Mouse (Mus musculus) 416B (cell line): ENCODE data around the gene Zcchc7.
A peak's percentile ranks its signal among the peaks of the same experiment; 100 is the strongest.
"Not testable (repeated sequence)": the region's sequence is repeated elsewhere in the genome, so short reads cannot be mapped to it uniquely, and the experiment has no call there.

Experiments
- DNase-seq: peaks from one replicate; pipeline ENCODE4 v3.0.0; 2011; ENCODE audit warnings: low read depth

The Zcchc7 gene

GRCm38 (mm10) chr4:44917312-44917848, 161.7 kb downstream of the Zcchc7 start:
- no peak for DNase-seq

GRCm38 (mm10) chr4:44917907-44918306, 162.2 kb downstream of the Zcchc7 start:
- no peak for DNase-seq

- DNase-seq, result no peak
These were observed 165.2 kb downstream of the Zcchc7 start for GRCm38 (mm10) chr4:44920831-44921230.

- no peak for DNase-seq
These were observed 166.9 kb downstream of the Zcchc7 start for GRCm38 (mm10) chr4:44922466-44923128.

- no peak for DNase-seq
These were observed 167.4 kb downstream of the Zcchc7 start for GRCm38 (mm10) chr4:44923129-44923481.

- no peak for DNase-seq
These were observed 172.3 kb downstream of the Zcchc7 start for GRCm38 (mm10) chr4:44927934-44928333.

GRCm38 (mm10) chr4:44928790-44929189, 173.1 kb downstream of the Zcchc7 start:
- DNase-seq, result no peak

- DNase-seq, result no peak
These were observed 174.7 kb downstream of the Zcchc7 start for GRCm38 (mm10) chr4:44930406-44930805.

GRCm38 (mm10) chr4:44931732-44932131, 176.1 kb downstream of the Zcchc7 start:
- no peak for DNase-seq

GRCm38 (mm10) chr4:44938359-44939340, 183.0 kb downstream of the Zcchc7 start:
- no peak for DNase-seq

GRCm38 (mm10) chr4:44939576-44940249, 184.0 kb downstream of the Zcchc7 start:
- DNase-seq, result no peak

GRCm38 (mm10) chr4:44940286-44940685, 184.6 kb downstream of the Zcchc7 start:
- no peak for DNase-seq

GRCm38 (mm10) chr4:44942237-44942636, 186.6 kb downstream of the Zcchc7 start:
- DNase-seq, result peak; percentile 19

GRCm38 (mm10) chr4:44943480-44943879, 187.8 kb downstream of the Zcchc7 start:
- DNase-seq, result no peak

- DNase-seq, result no peak
These were observed 188.9 kb downstream of the Zcchc7 start for GRCm38 (mm10) chr4:44944426-44945075.

GRCm38 (mm10) chr4:44946126-44946525, 190.4 kb downstream of the Zcchc7 start:
- not testable (repeated sequence) for DNase-seq

GRCm38 (mm10) chr4:44947464-44947863, 191.8 kb downstream of the Zcchc7 start:
- no peak for DNase-seq

GRCm38 (mm10) chr4:44948314-44948713, 192.6 kb downstream of the Zcchc7 start:
- no peak for DNase-seq

GRCm38 (mm10) chr4:44953041-44953440, 197.4 kb downstream of the Zcchc7 start:
- DNase-seq, result no peak

GRCm38 (mm10) chr4:44958776-44959175, 203.1 kb downstream of the Zcchc7 start:
- no peak for DNase-seq

GRCm38 (mm10) chr4:44959220-44959619, 203.5 kb downstream of the Zcchc7 start:
- no peak for DNase-seq

- no peak for DNase-seq
These were observed 207.5 kb downstream of the Zcchc7 start for GRCm38 (mm10) chr4:44963156-44963555.
